Mouse (Mus musculus) thymus, postnatal 4 days (tissue): Measurements from ENCODE around the gene Slc44a3.

ENCODE experiments used
- DNase-seq: peaks from one replicate; pipeline ENCODE4 v3.0.0; 2021

Gene Slc44a3

GRCm38 (mm10) chr3:121449527-121449926 lies 82.7 kb downstream of the Slc44a3 start:
- no peak for DNase-seq

DNA sequence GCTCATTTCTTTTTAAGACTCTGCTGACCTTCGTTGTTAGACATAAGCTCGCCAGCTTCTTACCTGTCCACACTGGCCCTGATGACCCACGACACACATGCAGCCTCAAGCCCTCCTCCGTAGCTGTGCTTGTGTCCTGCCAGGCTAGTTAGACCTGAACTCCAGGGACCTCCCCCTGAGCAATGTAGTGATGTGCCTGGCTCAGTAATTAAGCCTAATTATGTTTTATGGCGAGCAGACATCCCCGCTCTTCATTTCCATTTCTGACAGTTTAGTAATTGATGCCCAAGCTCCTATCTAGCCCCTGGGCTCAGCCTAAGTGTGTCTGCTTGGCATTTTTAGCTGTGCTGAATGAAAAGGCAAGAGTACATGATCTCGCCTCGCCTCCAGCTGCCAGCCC lies 83.6 kb downstream of the Slc44a3 start:
- DNase-seq, result no peak

- no peak for DNase-seq
Measured at GRCm38 (mm10) chr3:121448029-121448468, 84.2 kb downstream of the Slc44a3 start.

- DNase-seq, result no peak
Measured at GRCm38 (mm10) chr3:121446454-121446853, 85.8 kb downstream of the Slc44a3 start.

GRCm38 (mm10) chr3:121444414-121444813 lies 87.8 kb downstream of the Slc44a3 start:
- DNase-seq, result no peak

- peak; percentile 33 for DNase-seq
Measured at GRCm38 (mm10) chr3:121443861-121444271, 88.3 kb downstream of the Slc44a3 start.

DNA sequence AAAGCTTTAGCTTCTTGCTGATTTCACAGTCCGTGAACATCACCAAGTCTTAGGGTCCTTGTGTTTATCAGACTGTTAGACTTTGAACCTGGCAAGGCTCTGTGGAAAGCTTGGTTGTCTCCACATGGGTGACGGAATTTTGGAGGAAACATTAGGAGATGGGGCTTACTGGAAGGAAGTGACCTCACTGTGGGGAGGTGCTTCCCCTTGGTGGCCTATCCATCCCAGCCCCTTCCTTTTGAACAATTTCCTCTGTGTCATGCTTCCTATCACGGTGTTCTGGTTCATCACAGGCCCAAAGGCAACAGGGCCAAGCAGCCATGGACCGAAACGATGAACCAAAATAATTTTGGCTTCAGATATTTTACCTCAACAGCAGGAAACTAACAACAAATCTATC lies 89.9 kb downstream of the Slc44a3 start:
- DNase-seq, result no peak

GRCm38 (mm10) chr3:121441504-121441903 lies 90.7 kb downstream of the Slc44a3 start:
- no peak for DNase-seq

DNA sequence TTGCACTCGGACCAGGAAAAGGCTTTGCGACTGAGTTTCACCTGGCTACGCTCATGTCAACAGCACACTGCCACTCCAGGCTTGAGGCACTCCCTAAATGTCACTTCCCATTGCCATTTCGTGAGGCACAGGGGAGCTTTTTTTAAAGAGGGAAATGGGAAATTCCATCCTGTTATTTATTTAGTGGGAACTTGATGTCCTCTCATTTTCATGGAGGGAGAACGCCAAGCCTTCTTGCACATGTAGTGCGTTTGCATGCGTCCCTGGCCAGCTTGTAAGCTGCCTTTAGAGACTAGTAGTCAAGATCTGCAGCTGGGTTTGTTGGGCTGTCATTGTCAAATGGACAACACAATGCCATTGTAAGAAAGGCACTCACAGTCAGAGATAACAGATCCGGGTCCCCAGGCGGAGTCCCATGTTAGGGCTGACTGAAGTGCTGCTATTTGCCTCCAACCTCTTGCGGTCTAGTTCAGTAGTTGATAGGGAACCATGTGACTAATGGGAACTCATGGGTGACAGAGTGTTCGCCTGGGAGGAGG lies 92.5 kb downstream of the Slc44a3 start:
- no peak for DNase-seq

GRCm38 (mm10) chr3:121437996-121438395 lies 94.2 kb downstream of the Slc44a3 start:
- no peak for DNase-seq

GRCm38 (mm10) chr3:121437070-121437469 lies 95.1 kb downstream of the Slc44a3 start:
- DNase-seq, result no peak

GRCm38 (mm10) chr3:121435296-121435695 lies 96.9 kb downstream of the Slc44a3 start:
- no peak for DNase-seq

GRCm38 (mm10) chr3:121433968-121434533 lies 98.2 kb downstream of the Slc44a3 start:
- no peak for DNase-seq

- DNase-seq, result no peak
Measured at GRCm38 (mm10) chr3:121433359-121433758, 98.8 kb downstream of the Slc44a3 start.

- no peak for DNase-seq
Measured at GRCm38 (mm10) chr3:121430289-121430936, 101.8 kb downstream of the Slc44a3 start.

- no peak for DNase-seq
Measured at GRCm38 (mm10) chr3:121429469-121429868, 102.7 kb downstream of the Slc44a3 start.

- DNase-seq, result no peak
Measured at GRCm38 (mm10) chr3:121428696-121429259, 103.4 kb downstream of the Slc44a3 start.

GRCm38 (mm10) chr3:121428230-121428629 lies 104.0 kb downstream of the Slc44a3 start:
- no peak for DNase-seq

DNA sequence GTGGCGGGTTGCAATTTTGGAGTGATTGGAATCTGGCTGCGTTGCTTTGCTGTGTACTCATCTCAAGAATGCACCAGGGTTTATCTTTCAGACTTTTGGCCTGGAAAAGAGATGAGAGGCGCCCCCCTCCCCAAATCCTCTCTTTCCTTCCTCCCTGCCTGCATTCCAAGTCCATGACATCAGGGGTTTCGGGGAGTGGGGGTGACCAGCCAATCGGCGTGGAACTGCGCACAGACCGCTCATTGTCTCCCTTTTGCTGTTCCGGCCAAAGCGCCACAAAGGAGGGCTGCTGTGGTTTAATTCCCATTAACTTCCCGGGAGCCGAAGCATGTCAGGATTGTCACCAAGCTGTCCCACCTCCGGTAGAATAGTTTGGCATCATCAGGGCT lies 104.7 kb downstream of the Slc44a3 start:
- peak; percentile 42 for DNase-seq

GRCm38 (mm10) chr3:121426621-121427519 lies 105.3 kb downstream of the Slc44a3 start:
- peak; percentile 90 for DNase-seq

DNA sequence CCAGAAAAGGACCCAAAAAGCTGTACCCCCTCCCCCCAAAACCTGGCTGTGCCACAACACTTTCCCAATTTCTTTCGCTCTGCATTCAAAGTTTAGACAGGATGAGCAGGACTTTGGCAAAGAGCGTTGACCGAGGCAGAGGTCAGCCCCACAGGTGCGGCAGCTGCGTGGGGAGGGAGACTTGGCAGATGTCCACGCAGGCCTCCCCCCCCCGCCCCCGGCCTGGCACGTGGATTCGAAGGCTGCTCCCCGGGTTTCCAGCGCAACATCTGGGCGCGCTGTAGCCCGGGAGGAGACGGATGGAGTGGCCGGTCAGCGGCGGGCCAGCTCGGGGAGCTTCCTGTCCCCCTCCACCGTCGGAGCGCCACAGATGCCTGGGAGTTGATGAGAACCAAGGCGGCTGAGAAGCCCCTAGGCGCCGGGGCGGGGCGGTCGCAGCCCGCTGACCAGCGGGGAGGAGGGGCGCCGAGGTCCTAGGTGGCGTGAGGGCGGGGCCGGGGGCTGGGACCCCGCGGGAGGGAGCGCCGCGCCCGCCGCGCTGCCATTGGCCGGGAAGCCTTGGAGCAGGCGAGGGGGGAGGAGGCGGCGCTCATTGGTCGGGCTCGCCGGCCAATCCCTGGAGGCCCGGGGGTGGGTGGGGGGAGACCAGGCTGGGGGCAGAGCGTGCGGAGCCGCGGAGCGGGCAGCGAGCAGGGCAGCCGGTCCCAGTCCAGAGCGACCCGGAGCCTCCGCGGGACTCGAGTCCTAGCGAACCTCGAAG lies 106.2 kb downstream of the Slc44a3 start, which contains the start of gene Cnn3:
TSS of gene Cnn3 (plus strand) at position 637 of the 760 bp plus-strand sequence.
- DNase-seq, result peak; percentile 89

GRCm38 (mm10) chr3:121422405-121422804 lies 109.8 kb downstream of the Slc44a3 start:
- DNase-seq, result no peak
